ENCODE assay signal across 19 mouse cellular contexts in the genomic region with DNA sequence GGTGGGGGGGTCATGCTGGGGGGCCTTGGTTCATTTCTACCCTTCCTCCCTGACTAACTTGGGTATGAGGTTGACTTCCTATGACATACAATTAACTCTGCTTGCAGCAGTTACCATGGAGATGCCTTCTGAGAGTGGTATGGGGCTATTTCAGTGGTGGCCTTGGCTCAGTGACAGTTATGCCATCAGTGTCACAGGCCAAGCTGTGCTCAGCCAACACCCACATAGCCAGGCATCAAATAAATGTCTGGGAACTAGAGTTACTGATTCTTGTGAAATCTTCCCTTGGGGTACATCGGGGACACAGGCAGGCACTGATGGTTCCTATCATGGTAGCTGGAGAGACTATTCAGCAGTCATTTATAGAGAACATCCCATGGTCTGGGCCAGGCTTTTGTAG. TPM values are rescaled to one million over a fixed set of nuclear protein-coding genes. Genes with fewer than 3 reads are reported as not detected.
DNase-seq lines count a peak whose midpoint lies in the region; ATAC-seq and TF ChIP-seq lines count a peak whose summit lies in the region.
"Had no signal": no experiment of that assay in that cellular context is flagged by ENCODE, and none has a peak within 500 bp of the region (broad histone marks: within the 10 kb centered on the region; RNA-seq: fewer than 3 reads in every experiment).

No protein-coding gene starts in this region.

- H3K4me2 ChIP-seq in hindbrain, postnatal 0 days (ENCODE audit: low read depth, low read length), result no peak overlapping the region
- H3K4me2 ChIP-seq in hindbrain, embryonic 16.5 days (ENCODE audit: low read length), result no peak overlapping the region
- no peak overlapping the region for H3K4me2 ChIP-seq in embryonic facial prominence, embryonic 12.5 days (replicated peaks)
- H3K4me2 ChIP-seq in limb, embryonic 13.5 days (replicated peaks), result no peak overlapping the region
- H3K4me2 ChIP-seq: hindbrain, embryonic 13.5 days; liver, embryonic 11.5 days; lung, embryonic 15.5 days; midbrain, embryonic 15.5 days had no signal

- no peak for TF ChIP-seq CTCF in hindbrain, postnatal 0 days (IDR thresholded peaks at IDR 0.05; ENCODE audit: low read depth)

- H3K9me3 ChIP-seq in hindbrain, postnatal 0 days (ENCODE audit: low read length), result no peaks in the 10 kb centered on the region
- no peaks in the 10 kb centered on the region for H3K9me3 ChIP-seq in hindbrain, embryonic 16.5 days (ENCODE audit: control insufficient read depth, low read length)
- no peaks in the 10 kb centered on the region for H3K9me3 ChIP-seq in embryonic facial prominence, embryonic 12.5 days
- H3K9me3 ChIP-seq in limb, embryonic 13.5 days, result no peaks in the 10 kb centered on the region
- H3K9me3 ChIP-seq: hindbrain, embryonic 13.5 days; lung, embryonic 15.5 days; midbrain, embryonic 15.5 days had no signal

- no peak overlapping the region for H3K9ac ChIP-seq in hindbrain, postnatal 0 days (replicated peaks; ENCODE audit: low read length)
- H3K9ac ChIP-seq in hindbrain, embryonic 16.5 days (ENCODE audit: low read depth, low read length), result no peak overlapping the region
- H3K9ac ChIP-seq in embryonic facial prominence, embryonic 12.5 days, result no peak overlapping the region
- no peak overlapping the region for H3K9ac ChIP-seq in limb, embryonic 13.5 days
- H3K9ac ChIP-seq: hindbrain, embryonic 13.5 days; lung, embryonic 15.5 days; midbrain, embryonic 15.5 days had no signal

- peak; percentile 85 for ATAC-seq in hindbrain, postnatal 0 days
- no peak for ATAC-seq in hindbrain, embryonic 16.5 days
- ATAC-seq in embryonic facial prominence, embryonic 12.5 days (ENCODE audit: insufficient number of reproducible peaks, insufficient read depth, low FRiP score, low TSS enrichment), result no peak
- no peak for ATAC-seq in limb, embryonic 13.5 days (ENCODE audit: low FRiP score, low read depth)
- no peak for ATAC-seq in activated CD4-positive, CD25-positive, alpha-beta regulatory T cell, adult 4 months
- ATAC-seq: forebrain, embryonic 14.5 days; intestine, embryonic 16.5 days; midbrain, embryonic 15.5 days had no signal

- peaks cover 16% of the 10 kb centered on the region for H3K36me3 ChIP-seq in hindbrain, postnatal 0 days (ENCODE audit: insufficient read depth, low read length)
- 0 out of 2 replicates have a peak, but pooled peaks cover 2% of the 10 kb centered on the region for H3K36me3 ChIP-seq in hindbrain, embryonic 16.5 days (ENCODE audit: control insufficient read depth, insufficient read depth, low read length)
- peaks cover 26% of the 10 kb centered on the region for H3K36me3 ChIP-seq in embryonic facial prominence, embryonic 12.5 days
- H3K36me3 ChIP-seq in limb, embryonic 13.5 days, result peaks cover 39% of the 10 kb centered on the region
- H3K36me3 ChIP-seq: midbrain, embryonic 15.5 days had no signal

- H3K27ac ChIP-seq in hindbrain, postnatal 0 days, result no peak overlapping the region
- no peak overlapping the region for H3K27ac ChIP-seq in hindbrain, embryonic 16.5 days (ENCODE audit: low read depth, low read length)
- peak overlapping the region; percentile 88 for H3K27ac ChIP-seq in embryonic facial prominence, embryonic 12.5 days
- H3K27ac ChIP-seq in limb, embryonic 13.5 days, result peak overlapping the region; percentile 83
- H3K27ac ChIP-seq: heart, adult 2 months; hindbrain, embryonic 13.5 days; kidney, postnatal 0 days; lung, embryonic 15.5 days; midbrain, embryonic 15.5 days had no signal

- peak; percentile 51 for DNase-seq in cerebellum, adult 11-12 months
- no peak for DNase-seq in cerebellum, adult 8-10 months
- peak; percentile 66 for DNase-seq in hindbrain, postnatal 0 days (ENCODE audit: low spot score)
- DNase-seq in heart, postnatal 25 days (ENCODE audit: low spot score), result no peak
- DNase-seq: adrenal gland, postnatal 14 days; heart, adult 2 months; thymus, postnatal 4 days had no signal

- 50% methylated on average over 1 of the region's 1 CpGs for WGBS in hindbrain, postnatal 0 days
- WGBS in hindbrain, embryonic 16.5 days, result 59% methylated on average over 1 of the region's 1 CpGs
- 74% methylated on average over 1 of the region's 1 CpGs for WGBS in embryonic facial prominence, embryonic 12.5 days
- 76% methylated on average over 1 of the region's 1 CpGs for WGBS in limb, embryonic 13.5 days

- intact Hi-C loops in heart, postnatal 25 days (cut with DNase I), result no loop called here

- H3K4me1 ChIP-seq in hindbrain, postnatal 0 days (ENCODE audit: insufficient read depth, low read length), result peaks cover 7% of the 10 kb centered on the region; the same call in 1 of the 2 replicates
- H3K4me1 ChIP-seq in hindbrain, embryonic 16.5 days (ENCODE audit: control insufficient read depth, insufficient read depth, low read depth, low read length), result no peaks in the 10 kb centered on the region; the same call in 1 of the 2 replicates
- peaks cover 57% of the 10 kb centered on the region for H3K4me1 ChIP-seq in embryonic facial prominence, embryonic 12.5 days
- H3K4me1 ChIP-seq in limb, embryonic 13.5 days, result peaks cover 81% of the 10 kb centered on the region
- H3K4me1 ChIP-seq: lung, embryonic 15.5 days; midbrain, embryonic 15.5 days had no signal

- no peak overlapping the region for H3K4me3 ChIP-seq in hindbrain, postnatal 0 days (ENCODE audit: low read length)
- no peak overlapping the region for H3K4me3 ChIP-seq in hindbrain, embryonic 16.5 days (ENCODE audit: low read length)
- H3K4me3 ChIP-seq in embryonic facial prominence, embryonic 12.5 days, result no peak overlapping the region
- no peak overlapping the region for H3K4me3 ChIP-seq in limb, embryonic 13.5 days
- H3K4me3 ChIP-seq: heart, adult 2 months; hindbrain, embryonic 13.5 days; lung, embryonic 15.5 days; midbrain, embryonic 15.5 days had no signal

- H3K27me3 ChIP-seq in hindbrain, postnatal 0 days (ENCODE audit: insufficient read depth, low read length), result no peaks in the 10 kb centered on the region
- H3K27me3 ChIP-seq in hindbrain, embryonic 16.5 days (replicated peaks; ENCODE audit: control insufficient read depth, insufficient read depth, low read length), result no peaks in the 10 kb centered on the region
- H3K27me3 ChIP-seq in embryonic facial prominence, embryonic 12.5 days, result no peaks in the 10 kb centered on the region
- no peaks in the 10 kb centered on the region for H3K27me3 ChIP-seq in limb, embryonic 13.5 days
- H3K27me3 ChIP-seq: CH12.LX; hindbrain, embryonic 13.5 days; lung, embryonic 15.5 days; midbrain, embryonic 15.5 days had no signal

RNA-seq across cellular contexts. Expression of a gene that starts 42.3 kb away (rescaled TPM):
- 23.1 and 23.5 TPM in 2 replicates for total RNA-seq in hindbrain, postnatal 0 days (2014; rRNA removed)
- 13.3 and 13.7 TPM in 2 replicates for polyA plus RNA-seq in hindbrain, postnatal 0 days (2015; fragmentation: Nextera tagmentation; extraction: Ambion mirVana)
- 14.0 and 15.5 TPM in 2 replicates for polyA plus RNA-seq in hindbrain, embryonic 16.5 days (2015; fragmentation: Nextera tagmentation; extraction: Ambion mirVana)
- 15.0 and 17.0 TPM in 2 replicates for polyA plus RNA-seq in embryonic facial prominence, embryonic 12.5 days (2016; fragmentation: Nextera tagmentation; extraction: Ambion mirVana)
- polyA plus RNA-seq in limb, embryonic 13.5 days (2015; fragmentation: Nextera tagmentation; extraction: Ambion mirVana), result 16.9 and 18.0 TPM in 2 replicates
- total RNA-seq in heart, postnatal 25 days (2021), result 1 to 10 TPM; 6.4 to 6.6 TPM
- 1 to 10 TPM; 7.6 to 9.9 TPM for polyA plus RNA-seq in activated CD4-positive, CD25-positive, alpha-beta regulatory T cell, adult 4 months (2017; shearing (Covaris generic))

RNA-seq across cellular contexts. Expression of a gene that starts 42.3 kb away (rescaled TPM):
- total RNA-seq in hindbrain, postnatal 0 days (2014; rRNA removed), result 58.5 and 73.3 TPM in 2 replicates
- polyA plus RNA-seq in hindbrain, postnatal 0 days (2015; fragmentation: Nextera tagmentation; extraction: Ambion mirVana), result 67.6 and 69.2 TPM in 2 replicates
- 64.7 and 65.5 TPM in 2 replicates for polyA plus RNA-seq in hindbrain, embryonic 16.5 days (2015; fragmentation: Nextera tagmentation; extraction: Ambion mirVana)
- polyA plus RNA-seq in embryonic facial prominence, embryonic 12.5 days (2016; fragmentation: Nextera tagmentation; extraction: Ambion mirVana), result 134 TPM in 2 replicates
- polyA plus RNA-seq in limb, embryonic 13.5 days (2015; fragmentation: Nextera tagmentation; extraction: Ambion mirVana), result 120 and 124 TPM in 2 replicates
- 10 to 100 TPM; 42.6 to 46.8 TPM for total RNA-seq in heart, postnatal 25 days (2021)
- 1 to 10 TPM; 7.5 to 8.2 TPM for polyA plus RNA-seq in activated CD4-positive, CD25-positive, alpha-beta regulatory T cell, adult 4 months (2017; shearing (Covaris generic))

Comparison
In these comparisons a context has a peak if more than half of its experiments do, and no peak if none do; other contexts are left out.
1. DNase-seq: peak in cerebellum, adult 11-12 months (single experiment) and hindbrain, postnatal 0 days (single experiment); none in cerebellum, adult 8-10 months (single experiment) and heart, postnatal 25 days (single experiment).
2. H3K27ac ChIP-seq: peak in embryonic facial prominence, embryonic 12.5 days (single experiment) and limb, embryonic 13.5 days (single experiment); none in hindbrain, postnatal 0 days (single experiment) and hindbrain, embryonic 16.5 days (single experiment).